Mouse (Mus musculus) CD4-positive, CD25-positive, alpha-beta regulatory T cell, adult 4 months (primary cell): ENCODE measurements around the gene Ccdc136. TPM values are rescaled to one million over a fixed set of nuclear protein-coding genes. Genes with fewer than 3 reads are reported as not detected.
"Not testable (repeated sequence)": the region's sequence is repeated elsewhere in the genome, so short reads cannot be mapped to it uniquely, and the experiment has no call there.

Experiments used
- ATAC-seq: one replicate; pipeline ENCODE4 v1.8.0; 2017
- polyA plus RNA-seq, 2 experiments: library from polyadenylated mRNA; unstranded; fragments of 100-300 nt; shearing (Covaris generic); gene quantifications; one replicate each; pipeline ENCODE4 v1.2.1; 2017

The Ccdc136 gene
- under 1 TPM in 1 of 2 experiments, not detected in 1; 0.51 TPM for polyA plus RNA-seq

DNA sequence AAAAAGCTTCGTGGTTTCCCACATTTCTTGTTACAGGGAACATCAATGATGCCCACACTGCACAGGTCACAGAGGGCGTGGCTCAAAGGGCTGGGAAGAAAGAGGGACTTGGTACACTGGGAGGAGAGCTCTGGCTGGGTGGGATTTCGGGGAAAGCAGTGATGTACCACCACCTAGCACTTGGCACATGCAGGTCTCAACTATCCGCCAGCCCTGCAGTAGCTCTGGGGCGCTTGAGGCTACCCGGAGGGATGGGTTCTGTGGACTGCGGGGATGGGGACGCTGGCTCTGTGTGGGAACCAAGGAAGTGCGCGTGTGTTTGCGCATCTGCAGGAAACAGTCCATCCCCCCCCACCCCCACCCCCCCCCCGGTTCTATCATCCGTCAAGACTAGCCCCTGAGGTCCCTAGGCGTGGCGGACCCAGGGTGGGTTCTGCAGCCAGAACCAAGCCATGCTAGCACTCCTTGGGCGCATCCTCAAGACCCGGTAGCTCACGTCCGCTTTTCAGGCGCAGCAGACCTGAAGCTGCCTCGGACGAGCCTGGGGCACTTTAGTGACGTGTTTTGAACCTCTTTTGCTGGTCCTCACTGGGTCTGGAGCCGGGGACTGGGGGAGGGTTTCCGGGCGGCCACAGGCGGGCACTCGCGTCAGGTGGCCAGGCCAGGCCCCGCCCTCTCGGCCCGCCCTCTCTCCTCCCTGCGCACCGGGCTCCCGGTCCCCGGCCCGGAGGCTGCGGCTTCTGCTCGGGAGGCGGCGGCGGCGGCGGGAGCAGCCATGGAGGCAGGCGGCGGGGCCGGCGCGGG is at the start of gene Ccdc136:
TSS of gene Ccdc136 (plus strand) at position 400 of the 804 bp plus-strand sequence.
- ATAC-seq = peak; percentile 88

DNA sequence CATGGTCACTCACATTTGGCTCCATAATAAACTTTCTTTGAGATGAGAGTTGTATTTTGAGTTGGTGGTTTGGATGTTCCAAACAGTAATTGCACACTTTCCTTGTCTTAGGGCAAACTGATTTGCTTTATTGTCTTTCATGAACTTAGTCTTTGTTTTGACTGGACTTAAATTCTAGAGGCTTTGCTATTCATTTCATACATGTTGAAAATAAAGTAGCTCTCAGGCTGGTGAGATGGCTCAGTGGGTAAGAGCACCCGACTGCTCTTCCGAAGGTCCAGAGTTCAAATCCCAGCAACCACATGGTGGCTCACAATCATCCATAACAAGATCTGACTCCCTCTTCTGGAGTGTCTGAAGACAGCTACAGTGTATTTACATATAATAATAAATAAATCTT is 49.6 kb upstream of the Ccdc136 start:
- ATAC-seq = not testable (repeated sequence)

DNA sequence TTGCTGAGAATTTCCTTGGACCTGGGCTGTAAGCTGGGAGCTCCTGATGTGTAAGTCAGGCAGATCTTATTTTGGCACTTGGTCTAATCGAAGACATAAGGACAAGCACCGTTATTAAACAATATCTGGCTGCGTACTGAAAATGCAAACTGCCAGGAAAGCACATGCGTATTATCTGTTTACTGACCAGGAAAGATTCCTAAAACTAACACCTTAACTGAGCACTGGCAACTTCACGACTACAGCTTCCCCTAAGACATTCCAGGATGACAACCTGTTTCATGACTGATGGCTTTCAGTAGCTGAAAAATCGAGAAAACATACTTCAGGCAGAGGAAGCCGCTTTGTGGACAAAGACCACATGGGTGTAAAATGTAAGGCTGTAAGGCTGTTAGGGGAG is 48.9 kb upstream of the Ccdc136 start:
- ATAC-seq = no peak

DNA sequence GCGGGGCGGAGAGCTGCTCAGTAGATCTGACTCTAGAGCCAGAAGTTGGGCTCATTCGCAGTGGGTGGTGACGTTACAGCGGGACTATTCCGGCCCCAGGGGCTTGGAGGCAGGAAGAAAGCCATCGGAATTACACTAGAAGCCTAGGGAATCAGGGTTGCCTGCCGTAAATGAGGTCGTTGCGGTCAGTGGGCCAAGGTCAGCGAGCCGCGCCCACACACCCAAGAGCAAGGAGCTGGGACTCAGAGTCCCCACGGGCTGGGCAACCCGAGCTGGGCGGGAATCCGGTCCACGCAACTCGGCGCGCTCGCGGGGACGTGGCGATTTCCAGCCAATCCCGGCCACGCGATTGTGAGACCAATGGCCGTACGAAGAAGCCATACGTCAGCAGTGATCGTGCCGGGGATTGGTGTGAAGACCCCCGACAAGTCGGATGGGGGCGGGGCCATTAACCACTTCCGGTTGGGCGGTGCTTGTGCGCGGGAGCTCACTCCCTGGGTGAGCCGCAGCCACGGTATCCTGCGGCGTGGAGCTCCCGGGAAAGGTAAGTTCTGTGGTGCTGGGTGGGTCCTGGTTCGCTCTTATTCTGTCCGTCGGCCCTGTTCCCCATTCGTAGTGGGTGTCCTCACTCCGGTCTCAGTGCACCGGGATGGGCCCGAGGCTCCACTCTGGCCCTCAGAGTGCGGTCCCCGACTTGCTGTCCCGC is 48.3 kb upstream of the Ccdc136 start, which contains the start of gene Calu:
TSS of gene Calu (plus strand) at position 405 of the 706 bp plus-strand sequence.
- ATAC-seq = peak; percentile 93

DNA sequence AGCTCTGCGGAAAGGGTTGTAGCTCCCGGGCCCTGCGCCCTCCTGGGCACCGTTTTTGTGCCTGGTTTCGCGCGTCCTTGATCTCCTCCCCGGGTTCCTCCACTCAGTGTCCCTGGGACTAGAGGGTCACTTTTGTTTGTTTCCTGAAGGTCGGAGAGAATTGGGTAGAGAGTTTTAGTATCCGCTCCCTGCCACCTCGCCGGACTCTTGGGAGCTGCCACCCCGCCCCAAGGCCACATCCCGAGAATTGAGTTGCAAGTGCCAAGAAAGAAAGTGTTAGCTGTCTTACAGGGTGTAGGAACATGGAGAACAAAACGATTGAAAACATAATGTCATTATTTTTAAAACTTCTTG is 47.8 kb upstream of the Ccdc136 start:
- no peak for ATAC-seq

DNA sequence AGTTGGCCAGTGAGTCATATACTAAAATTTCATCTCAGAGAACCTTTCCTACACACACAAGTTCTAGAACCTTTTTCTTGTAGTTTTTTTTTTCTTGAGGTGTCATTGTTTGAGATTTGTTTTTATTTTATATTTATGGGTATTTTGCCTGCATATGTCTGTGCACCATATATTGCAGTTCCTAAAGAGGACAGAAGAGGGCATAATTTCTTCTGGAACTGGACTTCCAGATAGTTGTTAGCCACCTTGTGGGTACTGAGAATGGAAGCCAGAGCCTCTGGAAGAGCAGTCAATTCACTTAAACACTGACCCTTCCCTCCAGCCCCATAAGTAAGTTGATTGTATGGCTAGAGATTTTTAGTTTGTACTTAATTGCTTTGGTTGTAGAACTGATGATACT is 44.5 kb upstream of the Ccdc136 start:
- ATAC-seq = no peak

DNA sequence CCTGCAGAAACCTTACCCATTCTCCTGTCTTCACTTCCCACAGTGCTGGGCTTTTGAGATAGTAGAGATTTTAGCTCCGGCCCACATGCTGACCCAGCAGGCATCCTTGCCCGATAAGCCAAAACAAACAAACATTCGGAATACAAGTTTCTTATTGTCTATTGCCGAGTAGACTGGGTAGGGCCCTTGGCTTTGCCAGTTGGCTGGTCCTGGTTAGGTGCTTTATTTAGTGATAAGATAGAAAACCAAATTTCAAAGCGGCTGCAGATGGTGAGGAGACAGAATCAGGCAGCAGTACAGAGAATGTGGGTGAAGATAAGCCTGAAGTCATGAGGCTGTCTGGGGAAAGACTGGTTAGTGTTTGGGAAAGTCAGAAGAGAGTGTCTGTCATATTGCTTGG is 43.3 kb upstream of the Ccdc136 start:
- no peak for ATAC-seq

DNA sequence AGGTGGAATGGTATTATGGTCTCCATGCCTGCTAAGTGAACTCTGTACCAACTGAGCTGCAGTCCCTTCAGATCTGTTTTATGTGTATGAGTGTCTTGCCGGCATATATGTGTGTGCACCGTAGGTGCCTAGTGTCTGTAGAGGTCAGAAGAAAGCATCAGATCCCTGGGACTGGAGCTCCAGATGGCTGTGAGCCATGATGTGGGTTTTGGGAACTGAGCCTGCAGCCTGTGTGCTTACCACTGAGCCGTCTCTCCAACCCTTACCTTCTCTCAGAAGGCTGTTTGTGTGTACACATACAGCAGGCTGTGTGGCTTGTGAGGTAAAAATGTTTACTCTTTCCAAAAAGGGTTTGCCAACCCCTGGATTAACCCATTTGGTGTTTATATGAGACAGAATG is 36.7 kb upstream of the Ccdc136 start:
- no peak for ATAC-seq

DNA sequence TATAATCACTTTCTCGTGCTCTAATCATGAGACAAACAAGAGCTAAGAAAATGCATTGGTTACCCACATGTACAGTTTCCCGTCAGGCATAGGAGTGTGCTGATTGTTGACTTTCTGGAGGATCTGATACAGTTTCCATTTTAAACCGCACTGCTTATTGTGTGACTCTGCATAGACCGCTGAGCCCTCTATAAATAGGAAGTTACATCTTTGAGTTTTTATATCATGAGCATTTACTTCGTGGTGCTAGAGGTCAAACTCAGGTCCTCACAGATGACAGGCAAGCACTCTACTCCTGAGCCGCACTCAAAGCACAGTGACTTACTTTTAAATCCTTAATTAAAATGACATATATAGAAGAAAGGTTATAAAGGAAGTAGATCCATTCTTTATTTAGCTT is 35.9 kb upstream of the Ccdc136 start:
- no peak for ATAC-seq

DNA sequence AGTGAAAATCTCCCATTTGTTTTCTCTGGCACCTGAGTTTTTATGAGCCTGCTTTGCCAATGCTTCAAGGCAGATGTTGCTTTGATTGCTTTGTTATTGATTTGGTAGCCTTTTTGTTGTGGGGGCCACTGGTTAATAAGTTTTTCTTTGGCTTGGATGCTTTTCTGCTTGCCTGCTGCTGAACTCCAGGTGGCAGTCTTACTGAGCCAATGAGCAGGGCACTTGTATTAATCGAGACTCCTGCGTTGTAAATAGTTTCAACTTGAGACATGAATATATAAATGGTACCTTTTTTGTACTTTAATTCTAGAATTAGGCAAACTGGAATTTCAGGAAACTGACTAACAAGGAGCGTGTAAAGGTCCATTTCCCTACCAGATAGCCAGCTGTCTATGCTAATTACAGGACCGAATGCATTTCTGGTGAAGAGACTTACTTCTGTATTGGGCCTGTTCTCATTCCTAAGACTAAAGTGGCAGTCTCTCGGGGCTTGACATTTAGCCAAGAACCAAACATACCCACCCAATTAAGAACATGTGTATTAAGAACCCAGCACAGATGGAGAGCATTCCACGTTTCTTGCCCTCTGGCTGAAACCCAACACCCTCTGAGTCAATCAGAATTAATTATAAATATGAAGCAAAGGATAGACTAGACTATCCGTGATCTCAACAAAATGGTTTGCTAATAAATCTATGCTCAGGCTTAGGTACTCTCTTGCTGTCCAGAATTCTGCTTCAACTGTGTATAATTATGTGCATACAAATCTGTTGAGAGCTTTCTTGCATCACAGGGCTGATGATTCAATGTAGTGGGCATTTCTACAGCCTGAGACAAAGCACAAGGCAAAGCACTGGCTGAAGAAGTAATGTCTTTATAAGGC is 33.6 kb upstream of the Ccdc136 start:
- ATAC-seq = no peak

DNA sequence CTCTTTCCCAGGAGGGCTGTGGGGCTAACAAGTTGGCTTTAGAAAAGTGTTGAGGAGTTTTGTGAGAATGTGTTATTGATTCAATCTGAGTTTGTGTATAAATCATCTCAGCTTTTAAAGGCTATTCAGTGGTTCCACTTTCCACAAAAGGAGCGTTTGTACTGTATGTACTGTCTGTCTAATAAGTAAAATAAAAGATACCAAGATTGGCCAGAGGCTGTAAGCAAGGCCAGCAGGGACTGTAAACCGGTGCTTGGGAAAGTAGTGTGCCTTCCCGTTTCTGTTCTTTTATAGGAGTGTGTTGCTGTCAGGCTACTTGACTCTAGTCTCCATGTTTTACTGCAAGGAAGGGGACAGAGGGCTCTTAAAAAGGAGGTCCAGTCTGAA is 33.0 kb upstream of the Ccdc136 start:
- ATAC-seq = no peak

DNA sequence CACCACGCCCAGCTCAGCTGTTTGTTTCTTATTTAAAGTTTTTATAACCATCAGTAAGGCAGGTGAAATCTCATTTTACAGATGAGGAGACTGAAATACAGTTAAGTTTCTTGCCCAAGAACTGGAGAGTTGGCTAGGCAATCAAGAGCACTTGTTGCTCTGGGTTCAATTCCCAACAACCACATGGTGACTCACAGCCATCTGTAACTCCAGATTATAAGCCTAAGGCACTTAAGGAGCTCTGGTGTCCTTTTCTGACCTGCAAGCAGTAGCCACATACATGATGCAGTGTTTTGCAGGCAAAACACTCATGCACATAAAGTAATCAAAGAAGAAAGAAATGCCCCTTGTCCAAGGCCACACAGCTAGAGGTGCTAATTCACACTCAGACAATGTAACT is 30.8 kb upstream of the Ccdc136 start:
- no peak for ATAC-seq

DNA sequence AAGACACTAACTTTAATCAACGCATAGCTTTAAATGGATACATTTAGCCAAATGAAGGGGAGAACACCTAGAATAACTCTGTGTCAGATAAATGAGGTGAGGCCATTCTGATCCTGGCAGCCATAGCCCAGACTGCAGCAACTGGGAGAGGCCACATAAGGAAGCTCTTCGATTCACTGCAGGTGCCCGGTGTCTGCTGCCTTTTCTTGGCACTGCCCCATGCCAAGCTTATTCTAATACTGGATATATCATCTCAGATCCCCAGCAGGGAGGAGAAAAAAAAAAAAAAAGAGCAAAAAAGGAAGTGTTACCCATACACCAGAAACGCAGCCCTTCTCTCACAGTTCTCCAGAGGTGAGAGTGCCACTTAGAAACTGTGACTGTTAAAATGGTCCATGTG is 18.7 kb upstream of the Ccdc136 start:
- ATAC-seq = no peak

DNA sequence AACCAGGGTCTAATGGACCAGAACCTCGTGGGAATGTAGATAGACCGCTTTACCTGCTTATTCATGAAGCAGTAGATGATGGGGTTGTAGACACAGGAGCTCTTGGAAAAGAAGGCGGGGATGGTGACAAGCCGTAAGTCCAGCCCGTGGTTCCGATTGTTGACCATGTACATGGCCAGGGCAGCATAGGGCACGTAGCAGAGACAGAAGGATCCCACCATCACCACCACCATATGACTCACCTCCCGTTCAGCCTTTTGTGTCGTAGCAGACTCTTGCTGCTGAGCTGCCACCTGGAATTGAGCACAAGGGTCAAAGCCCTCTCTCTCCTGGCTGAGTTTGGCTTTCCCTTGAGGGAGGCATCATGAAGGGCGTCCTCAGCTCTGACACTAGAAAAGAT is 17.4 kb upstream of the Ccdc136 start:
- no peak for ATAC-seq

DNA sequence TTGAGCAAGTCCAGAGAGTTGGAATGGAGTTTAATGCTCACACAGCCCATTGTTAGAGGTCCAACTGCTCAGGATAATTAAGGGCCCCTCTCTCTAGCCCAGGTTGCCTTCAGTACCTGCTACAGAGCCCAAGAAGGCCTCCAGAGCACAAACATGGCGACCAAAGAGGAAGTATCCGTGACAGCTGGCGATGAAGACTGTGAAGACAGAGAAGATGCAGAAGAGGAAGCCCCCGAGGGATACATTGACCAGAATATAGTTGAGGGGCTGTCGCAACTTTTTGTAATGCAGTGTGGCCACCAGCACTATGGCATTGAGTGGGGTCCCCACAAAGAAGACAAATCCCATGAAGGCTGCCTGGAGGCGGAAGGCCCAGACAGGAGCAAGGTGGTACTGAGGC is 16.2 kb upstream of the Ccdc136 start:
- no peak for ATAC-seq

DNA sequence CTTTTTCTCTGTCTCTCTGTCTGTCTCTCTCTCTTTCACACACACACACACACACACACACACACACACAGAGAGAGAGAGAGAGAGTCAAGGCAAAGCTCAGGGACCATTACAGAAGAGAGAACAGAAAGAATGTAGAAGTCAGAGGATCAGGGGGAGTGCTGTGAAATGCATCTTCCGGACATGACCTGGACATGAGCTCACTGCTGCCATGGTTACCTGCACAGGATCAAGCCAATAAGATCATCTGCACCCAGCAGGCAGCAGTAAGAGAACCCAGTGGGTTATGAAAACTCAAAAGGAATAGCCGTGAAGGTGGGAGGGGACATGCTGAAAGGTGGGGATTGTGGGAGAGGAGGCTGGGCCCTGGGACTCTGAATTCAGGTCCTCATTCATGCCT is 13.7 kb upstream of the Ccdc136 start:
- no peak for ATAC-seq

DNA sequence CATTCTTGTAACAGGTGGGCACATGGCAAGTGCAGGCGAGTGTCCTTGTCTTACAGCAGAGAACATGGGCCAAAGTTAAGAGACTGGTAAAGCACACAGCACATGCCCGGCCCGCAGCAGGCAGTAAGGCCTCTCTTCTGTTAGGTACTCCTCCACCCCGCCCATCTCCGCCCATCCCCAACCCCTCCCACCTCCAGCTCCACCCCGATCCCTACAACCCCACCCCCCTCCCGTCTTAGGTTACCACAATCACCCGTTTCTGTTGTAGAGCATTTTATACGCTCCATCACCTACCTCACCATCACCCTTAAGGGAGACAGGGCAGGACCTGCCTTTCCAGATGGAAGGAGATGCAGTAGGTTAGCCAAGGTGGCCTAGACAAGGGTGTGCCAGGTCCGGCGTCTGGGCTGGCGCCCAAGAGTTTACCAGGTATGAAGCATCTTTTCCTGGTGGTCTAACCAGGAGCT is 8.0 kb upstream of the Ccdc136 start, which contains the start of gene Opn1sw:
TSS of gene Opn1sw (minus strand) at position 417 of the 467 bp plus-strand sequence.
- ATAC-seq = no peak

DNA sequence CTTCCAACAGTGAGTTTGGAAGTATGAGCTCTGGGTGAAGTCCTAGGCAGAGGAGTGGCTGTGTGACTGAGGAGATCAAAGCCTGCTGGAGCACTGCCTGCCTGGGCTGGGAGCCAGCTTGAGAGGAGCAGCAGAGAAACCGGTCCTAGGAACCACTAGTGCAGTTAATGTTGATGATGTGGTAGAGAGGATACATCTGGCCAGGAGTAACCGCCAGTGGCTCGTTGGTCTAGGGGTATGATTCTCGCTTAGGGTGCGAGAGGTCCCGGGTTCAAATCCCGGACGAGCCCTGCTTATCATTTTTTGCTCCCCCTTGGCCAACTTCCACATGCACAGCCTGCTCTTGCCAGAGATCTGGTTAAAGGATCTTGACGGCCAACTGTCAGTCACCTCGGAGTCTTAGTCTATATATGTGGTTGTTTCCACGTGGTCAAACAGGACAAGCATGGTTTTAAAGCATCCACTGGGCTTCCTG is 7.5 kb upstream of the Ccdc136 start:
- no peak for ATAC-seq

DNA sequence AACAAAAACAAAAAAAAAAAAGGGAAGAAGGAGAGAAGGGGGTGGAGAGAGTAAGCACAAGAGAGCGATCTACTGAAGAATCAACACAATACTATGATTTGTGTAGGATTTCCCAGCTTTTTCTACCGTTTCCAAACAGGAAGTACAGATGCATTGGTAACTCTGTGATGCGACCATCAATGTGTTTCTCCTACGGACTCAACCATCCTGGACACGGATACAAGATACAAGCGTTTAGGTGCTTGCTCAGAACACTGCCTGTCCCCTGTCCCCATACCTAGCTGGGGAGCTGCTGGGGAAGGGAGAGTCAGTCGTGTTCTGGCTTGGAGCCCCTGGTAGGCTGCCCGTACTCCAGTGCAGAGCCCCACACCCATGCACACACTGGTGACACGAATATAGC is 6.7 kb upstream of the Ccdc136 start:
- ATAC-seq = no peak

DNA sequence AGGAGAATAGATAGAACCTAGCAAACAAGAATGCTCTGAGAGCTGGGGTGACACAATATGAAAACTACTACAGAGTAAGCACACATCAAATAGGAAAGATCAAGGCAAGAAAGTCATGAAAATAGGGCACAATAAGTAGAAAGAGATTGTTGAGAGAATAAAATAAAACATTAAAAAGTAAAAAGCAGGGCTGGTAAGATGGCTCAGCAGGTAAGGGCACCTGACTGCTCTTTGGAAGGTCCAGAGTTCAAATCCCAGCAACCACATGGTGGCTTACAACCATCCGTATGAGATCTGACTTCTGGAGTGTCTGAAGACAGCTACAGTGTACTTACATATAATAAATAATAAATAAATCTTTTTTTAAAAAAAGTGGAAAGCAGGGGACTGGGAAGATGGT is 5.6 kb upstream of the Ccdc136 start:
- ATAC-seq = not testable (repeated sequence)

DNA sequence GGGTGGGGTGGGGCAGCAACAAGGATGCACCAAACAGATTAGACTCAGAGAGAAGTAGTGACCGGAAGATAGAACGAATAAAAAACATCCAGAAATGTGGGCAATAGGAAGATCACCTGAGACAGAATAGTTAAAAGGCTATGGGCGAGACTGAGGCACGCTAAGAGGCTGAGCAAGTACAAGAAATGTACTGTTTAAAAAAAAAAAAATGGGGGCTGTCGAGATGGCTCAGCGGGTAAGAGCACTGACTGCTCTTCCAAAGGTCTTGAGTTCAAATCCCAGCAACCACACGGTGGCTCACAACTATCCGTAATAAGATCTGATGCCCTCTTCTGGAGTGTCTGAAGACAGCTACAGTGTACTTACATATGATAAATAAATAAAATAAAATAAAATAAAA is 4.9 kb upstream of the Ccdc136 start:
- not testable (repeated sequence) for ATAC-seq

DNA sequence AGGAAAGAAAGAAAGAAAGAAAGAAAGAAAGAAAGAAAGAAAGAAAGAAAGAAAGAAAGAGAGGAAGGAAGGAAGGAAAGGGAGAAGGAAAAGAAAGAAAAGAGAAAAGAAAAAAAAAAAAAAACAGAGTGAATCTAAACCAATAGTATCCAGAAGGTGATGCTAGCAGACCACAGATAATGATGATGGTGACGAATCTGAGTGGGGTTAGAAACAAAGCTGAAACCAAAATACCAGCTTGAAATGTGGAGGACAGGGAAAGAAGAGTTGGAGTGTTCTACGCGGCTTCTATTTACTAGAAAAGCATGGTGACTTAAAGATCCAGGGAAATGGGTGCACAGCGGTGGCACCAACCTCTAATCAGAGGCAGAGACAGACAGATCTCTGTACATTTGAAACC is 4.3 kb upstream of the Ccdc136 start:
- ATAC-seq = no peak

DNA sequence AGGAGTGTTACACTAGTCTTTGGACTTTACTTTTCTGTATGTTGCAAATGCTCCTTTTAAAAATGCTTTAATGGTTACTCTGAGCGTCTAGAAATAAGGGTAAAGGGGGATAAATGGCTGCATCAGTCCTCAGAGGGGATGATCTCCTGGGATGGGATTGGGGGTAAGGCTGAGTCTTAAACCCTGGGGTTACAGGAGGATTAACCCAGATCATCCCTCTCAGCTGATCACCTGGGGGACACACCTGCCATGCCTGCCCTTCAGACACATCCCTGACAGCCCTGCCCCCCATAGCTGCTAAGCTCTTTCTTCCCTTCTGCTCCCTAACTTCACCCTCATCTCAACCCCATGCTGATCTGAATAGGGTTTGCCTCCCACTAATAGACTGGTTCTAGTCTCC is 1.8 kb upstream of the Ccdc136 start:
- ATAC-seq = no peak
